Mouse (Mus musculus) embryonic facial prominence, embryonic 14.5 days (tissue): Measurements from ENCODE around the gene Pes1. TPM values are rescaled to one million over a fixed set of nuclear protein-coding genes. Genes with fewer than 3 reads are reported as not detected.

Experiments
- polyA plus RNA-seq: library from polyadenylated mRNA; unstranded; fragments of >200 nt; fragmentation: Nextera tagmentation; extraction: Ambion mirVana; gene quantifications from 2 replicates; pipeline ENCODE4 v1.2.1, GENCODE M21; 2014

The Pes1 gene
- polyA plus RNA-seq, 1 experiment from 2014 or later, result 59.7 TPM

Other genes with a start within 250 kb of the Pes1 start
- 0.93 and 1.3 TPM in 2 replicates for gene Osbp2, start 100.1 kb upstream of the Pes1 start, polyA plus RNA-seq
- 0.17 and 0.21 TPM in 2 replicates for gene 4921536K21Rik, start 68.9 kb upstream of the Pes1 start, polyA plus RNA-seq
- 10.0 and 10.5 TPM in 2 replicates for gene Dusp18, start 68.7 kb upstream of the Pes1 start, polyA plus RNA-seq
- 5.8 and 6.4 TPM in 2 replicates for gene Slc35e4, start 49.3 kb upstream of the Pes1 start, polyA plus RNA-seq
- 49.0 and 50.4 TPM in 2 replicates for gene Tcn2, start 31.8 kb upstream of the Pes1 start, polyA plus RNA-seq
- not detected in 2 replicates for gene 4930556J24Rik, start 12.8 kb downstream of the Pes1 start, polyA plus RNA-seq
- 3.2 and 3.3 TPM in 2 replicates for gene Gal3st1, start 19.7 kb downstream of the Pes1 start, polyA plus RNA-seq
- gene Sec14l4, start 67.5 kb downstream of the Pes1 start, polyA plus RNA-seq, result 0.29 and 0.88 TPM in 2 replicates
- 1.7 and 6.8 TPM in 2 replicates for gene Sec14l3, start 100.9 kb downstream of the Pes1 start, polyA plus RNA-seq
- gene Mtfp1, start 131.5 kb downstream of the Pes1 start, polyA plus RNA-seq, result 7.5 and 8.1 TPM in 2 replicates
- 2.2 and 3.2 TPM in 2 replicates for gene Sec14l2, start 159.4 kb downstream of the Pes1 start, polyA plus RNA-seq
- 34.8 and 36.5 TPM in 2 replicates for gene Rnf215, start 171.2 kb downstream of the Pes1 start, polyA plus RNA-seq
- gene Ccdc157, start 196.3 kb downstream of the Pes1 start, polyA plus RNA-seq, result 6.1 and 6.7 TPM in 2 replicates
- gene Sf3a1, start 196.4 kb downstream of the Pes1 start, polyA plus RNA-seq, result 51.4 and 54.0 TPM in 2 replicates
- gene Tbc1d10a, start 222.8 kb downstream of the Pes1 start, polyA plus RNA-seq, result 30.6 and 31.0 TPM in 2 replicates